Mouse (Mus musculus) heart, embryonic 15.5 days (tissue): Measurements from ENCODE around the gene Chrdl2. TPM values are rescaled to one million over a fixed set of nuclear protein-coding genes. Genes with fewer than 3 reads are reported as not detected.

ENCODE experiments used
- ATAC-seq: fragments of 200-750 bp; cut with Nextera tagmentation; replicated peaks from 2 replicates; pipeline ENCODE4 v1.8.0; 2017; ENCODE audit warnings: low read depth, moderate TSS enrichment; ENCODE audit not compliant: insufficient number of reproducible peaks, insufficient read depth, low FRiP score
- H3K27ac ChIP-seq: fragments of 300-500 bp; sonication (generic); 2 replicates; pipeline ENCODE4 v1.5.1; 2015; ENCODE audit warnings: mild to moderate bottlenecking, inconsistent platforms
- H3K27me3 ChIP-seq: fragments of 300-500 bp; sonication (generic); 2 replicates; pipeline ENCODE4 v1.6.1; 2015; ENCODE audit warnings: inconsistent platforms
- H3K36me3 ChIP-seq: fragments of 300-500 bp; sonication (generic); 2 replicates; pipeline ENCODE4 v1.6.1; 2015; ENCODE audit warnings: mild to moderate bottlenecking, inconsistent platforms
- H3K4me1 ChIP-seq: fragments of 300-500 bp; sonication (generic); replicated peaks from 2 replicates; pipeline ENCODE4 v1.6.1; 2015; ENCODE audit warnings: inconsistent platforms
- H3K4me2 ChIP-seq: fragments of 300-500 bp; sonication (generic); 2 replicates; pipeline ENCODE4 v1.6.1; 2015; ENCODE audit warnings: inconsistent platforms, mild to moderate bottlenecking, moderate library complexity
- H3K4me3 ChIP-seq: fragments of 300-500 bp; sonication (generic); 2 replicates; pipeline ENCODE4 v1.5.1; 2015; ENCODE audit warnings: mild to moderate bottlenecking, inconsistent platforms
- H3K9ac ChIP-seq: fragments of 300-500 bp; sonication (generic); 2 replicates; pipeline ENCODE4 v1.6.1; 2015; ENCODE audit warnings: mild to moderate bottlenecking, inconsistent platforms
- H3K9me3 ChIP-seq: fragments of 300-500 bp; sonication (generic); replicated peaks from 2 replicates; pipeline ENCODE4 v1.6.1; 2016; ENCODE audit warnings: inconsistent platforms
- WGBS: fragments of 180-500 bp; shearing (Covaris S2); methylation state at CpG from one replicate; pipeline ENCODE4 v1.1.7; 2015; ENCODE audit warnings: mixed read lengths; 5-methylcytosine and 5-hydroxymethylcytosine counted together
- polyA plus RNA-seq: library from polyadenylated mRNA; unstranded; fragments of >200 nt; fragmentation: Nextera tagmentation; extraction: Ambion mirVana; gene quantifications from 2 replicates; pipeline ENCODE4 v1.2.1, GENCODE M21; 2015

The Chrdl2 gene
- polyA plus RNA-seq, 1 experiment from 2014 or later, result 0.11 TPM

GRCm38 (mm10) chr7:99989844-99990760, 15.9 kb upstream of the Chrdl2 start:
- no peak overlapping the region for H3K4me2 ChIP-seq
- 68% methylated on average over 15 of the region's 15 CpGs for WGBS

GRCm38 (mm10) chr7:99990990-99991707, 14.8 kb upstream of the Chrdl2 start:
- Histone ChIP-seq H3K4me3 (no peak overlapping the region), H3K9me3 (no peaks in the 10 kb centered on the region), H3K4me2 (no peak overlapping the region), H3K27me3 (no peaks in the 10 kb centered on the region), H3K36me3 (no peaks in the 10 kb centered on the region), H3K27ac (no peak overlapping the region), H3K4me1 (0 out of 2 replicates have a peak, but pooled peaks cover 2% of the 10 kb centered on the region), H3K9ac (no peak overlapping the region)
- WGBS, result 68% methylated on average over 8 of the region's 8 CpGs
- no peak for ATAC-seq

More at GRCm38 (mm10) chr7:99989844-99990760, 15.9 kb upstream of the Chrdl2 start:
- no peaks in the 10 kb centered on the region for H3K27me3 ChIP-seq
- H3K4me1 ChIP-seq, result 0 out of 2 replicates have a peak, but pooled peaks cover 2% of the 10 kb centered on the region
- no peak overlapping the region for H3K4me3 ChIP-seq
- no peaks in the 10 kb centered on the region for H3K9me3 ChIP-seq
- H3K36me3 ChIP-seq, result no peaks in the 10 kb centered on the region
- no peak overlapping the region for H3K27ac ChIP-seq
- no peak for ATAC-seq
- H3K9ac ChIP-seq, result no peak overlapping the region

- H3K4me1 ChIP-seq, result 0 out of 2 replicates have a peak, but pooled peaks cover 2% of the 10 kb centered on the region
- H3K27ac ChIP-seq, result no peak overlapping the region
- WGBS, result 86% methylated on average over 7 of the region's 7 CpGs
- no peak overlapping the region for H3K4me3 ChIP-seq
- no peaks in the 10 kb centered on the region for H3K9me3 ChIP-seq
- ATAC-seq, result no peak
- H3K36me3 ChIP-seq, result no peaks in the 10 kb centered on the region
- H3K9ac ChIP-seq, result no peak overlapping the region
- no peaks in the 10 kb centered on the region for H3K27me3 ChIP-seq
- H3K4me2 ChIP-seq, result no peak overlapping the region
These were observed 12.8 kb upstream of the Chrdl2 start for GRCm38 (mm10) chr7:99993159-99993558.

- no peak overlapping the region for H3K9ac ChIP-seq
- H3K36me3 ChIP-seq, result no peaks in the 10 kb centered on the region
- 57% methylated on average over 7 of the region's 7 CpGs for WGBS
- H3K4me3 ChIP-seq, result no peak overlapping the region
- no peaks in the 10 kb centered on the region for H3K9me3 ChIP-seq
- no peaks in the 10 kb centered on the region for H3K27me3 ChIP-seq
- no peak overlapping the region for H3K4me2 ChIP-seq
- no peak overlapping the region for H3K27ac ChIP-seq
- no peak for ATAC-seq
- H3K4me1 ChIP-seq, result 0 out of 2 replicates have a peak, but pooled peaks cover 2% of the 10 kb centered on the region
These were observed 10.8 kb upstream of the Chrdl2 start for GRCm38 (mm10) chr7:99995186-99995585.

GRCm38 (mm10) chr7:99998668-99999067, 7.3 kb upstream of the Chrdl2 start:
- 72% methylated on average over 3 of the region's 3 CpGs for WGBS
- Histone ChIP-seq H3K4me1 (no peaks in the 10 kb centered on the region), H3K4me2 (no peak overlapping the region), H3K9me3 (no peaks in the 10 kb centered on the region), H3K9ac (no peak overlapping the region), H3K4me3 (no peak overlapping the region), H3K27me3 (peaks cover 5% of the 10 kb centered on the region; the same call in 1 of the 2 replicates), H3K36me3 (no peaks in the 10 kb centered on the region), H3K27ac (no peak overlapping the region)
- no peak for ATAC-seq

GRCm38 (mm10) chr7:100003781-100004180, 2.2 kb upstream of the Chrdl2 start:
- ATAC-seq, result no peak

GRCm38 (mm10) chr7:100006411-100006810, 439 bp downstream of the Chrdl2 start:
- Histone ChIP-seq H3K9ac (no peak overlapping the region), H3K9me3 (no peaks in the 10 kb centered on the region), H3K4me1 (peaks cover 11% of the 10 kb centered on the region), H3K4me2 (peak overlapping the region; percentile 95), H3K36me3 (no peaks in the 10 kb centered on the region), H3K27ac (no peak overlapping the region), H3K4me3 (no peak overlapping the region; the same call in none of the 2 replicates), H3K27me3 (peaks cover 72% of the 10 kb centered on the region)
- 8% methylated on average over 11 of the region's 11 CpGs for WGBS
- ATAC-seq, result no peak

More at GRCm38 (mm10) chr7:100003781-100004180, 2.2 kb upstream of the Chrdl2 start:
- no peaks in the 10 kb centered on the region for H3K9me3 ChIP-seq
- H3K4me1 ChIP-seq, result peaks cover 8% of the 10 kb centered on the region
- no peak overlapping the region for H3K9ac ChIP-seq
- no peak overlapping the region for H3K4me2 ChIP-seq
- H3K36me3 ChIP-seq, result no peaks in the 10 kb centered on the region
- H3K27me3 ChIP-seq, result peaks cover 55% of the 10 kb centered on the region
- WGBS, result 45% methylated on average over 9 of the region's 9 CpGs
- no peak overlapping the region for H3K4me3 ChIP-seq
- H3K27ac ChIP-seq, result no peak overlapping the region

GRCm38 (mm10) chr7:100008765-100009164, 2.8 kb downstream of the Chrdl2 start:
- Histone ChIP-seq H3K27me3 (peaks cover 66% of the 10 kb centered on the region), H3K36me3 (no peaks in the 10 kb centered on the region), H3K4me1 (peaks cover 15% of the 10 kb centered on the region), H3K9me3 (no peaks in the 10 kb centered on the region), H3K4me3 (no peak overlapping the region), H3K4me2 (no peak overlapping the region), H3K27ac (no peak overlapping the region), H3K9ac (no peak overlapping the region)
- no peak for ATAC-seq
- WGBS, result 80% methylated on average over 4 of the region's 4 CpGs

GRCm38 (mm10) chr7:100009640-100010039, 3.7 kb downstream of the Chrdl2 start:
- Histone ChIP-seq H3K27ac (no peak overlapping the region), H3K9ac (no peak overlapping the region), H3K36me3 (no peaks in the 10 kb centered on the region), H3K9me3 (no peaks in the 10 kb centered on the region), H3K4me2 (no peak overlapping the region), H3K4me3 (no peak overlapping the region), H3K4me1 (peaks cover 15% of the 10 kb centered on the region), H3K27me3 (peaks cover 57% of the 10 kb centered on the region)
- ATAC-seq, result no peak
- 12% methylated on average over 11 of the region's 11 CpGs for WGBS

GRCm38 (mm10) chr7:100010711-100011110, 4.7 kb downstream of the Chrdl2 start:
- Histone ChIP-seq H3K4me2 (no peak overlapping the region), H3K4me3 (no peak overlapping the region), H3K27me3 (peaks cover 47% of the 10 kb centered on the region), H3K4me1 (peaks cover 10% of the 10 kb centered on the region), H3K27ac (no peak overlapping the region), H3K36me3 (no peaks in the 10 kb centered on the region), H3K9me3 (no peaks in the 10 kb centered on the region), H3K9ac (no peak overlapping the region)
- no peak for ATAC-seq
- WGBS, result 58% methylated on average over 5 of the region's 5 CpGs

GRCm38 (mm10) chr7:100012085-100012484, 6.1 kb downstream of the Chrdl2 start:
- Histone ChIP-seq H3K4me3 (no peak overlapping the region), H3K36me3 (no peaks in the 10 kb centered on the region), H3K9ac (no peak overlapping the region), H3K27me3 (peaks cover 34% of the 10 kb centered on the region), H3K9me3 (no peaks in the 10 kb centered on the region), H3K4me1 (0 out of 2 replicates have a peak, but pooled peaks cover 6% of the 10 kb centered on the region), H3K4me2 (no peak overlapping the region), H3K27ac (no peak overlapping the region)
- no peak for ATAC-seq
- WGBS, result 53% methylated on average over 8 of the region's 8 CpGs
